Mouse (Mus musculus): ENCODE data around the gene Irx1.
A peak's percentile ranks its signal among the peaks of the same experiment; 100 is the strongest.

Irx1 gene

DNA sequence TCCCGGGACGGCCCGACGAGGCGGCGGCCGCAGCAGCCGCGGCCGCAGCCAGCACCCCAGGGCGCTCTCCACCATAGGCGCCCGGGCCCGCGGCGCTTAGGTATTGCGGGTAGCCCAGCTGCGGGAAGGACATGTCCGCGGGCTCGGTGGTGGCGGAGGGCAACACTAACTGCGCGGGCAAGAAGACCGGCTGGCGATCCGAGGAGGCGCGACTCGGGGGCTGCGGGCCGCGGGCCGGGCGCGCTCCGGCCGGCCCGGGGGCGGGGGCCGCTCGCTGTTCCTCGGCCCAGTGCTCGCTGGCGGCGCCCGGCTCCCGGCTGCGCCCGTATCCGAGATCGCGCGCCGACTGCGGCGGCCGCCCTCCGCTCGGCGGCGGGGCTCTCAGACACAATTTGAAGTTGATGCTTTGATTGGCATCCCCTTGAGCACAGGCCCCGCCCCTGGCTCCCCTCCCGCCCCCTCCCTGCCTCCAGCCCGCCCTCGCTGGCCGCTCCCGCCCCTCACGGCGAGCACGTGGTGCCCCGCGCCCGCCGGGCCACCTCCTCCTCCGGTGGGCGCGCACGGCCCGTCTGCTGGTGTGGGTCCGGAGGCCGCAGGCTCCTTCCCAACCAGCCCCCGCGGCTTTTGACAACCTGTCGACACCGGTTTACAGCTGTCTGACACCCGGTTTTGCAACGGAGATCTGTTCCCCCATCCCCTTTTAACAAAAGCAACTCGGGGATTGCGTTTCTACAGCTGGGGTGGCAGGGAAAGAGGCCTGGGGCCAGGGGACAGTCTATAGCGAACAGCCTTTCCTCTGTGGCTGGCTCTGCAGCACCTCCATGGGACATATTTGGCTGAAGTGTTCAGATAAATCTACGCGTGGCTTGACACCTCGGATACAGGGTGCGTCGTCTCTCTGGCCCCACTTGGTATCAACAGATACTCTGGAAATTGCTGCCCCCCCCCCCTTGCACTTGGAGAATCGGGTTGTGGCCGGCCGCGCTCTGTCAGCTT lies at the start of gene Irx1:
TSS of gene Irx1 (minus strand) at position 368 of the 996 bp plus-strand sequence.
- DNase-seq: no peak

- DNase-seq: no peak
Measured at GRCm38 (mm10) chr13:71979932-71980655, 16.6 kb upstream of the Irx1 start.

GRCm38 (mm10) chr13:71975753-71976152 lies 12.2 kb upstream of the Irx1 start:
- DNase-seq: no peak

GRCm38 (mm10) chr13:71968286-71968685 lies 4.8 kb upstream of the Irx1 start:
- no peak for DNase-seq

GRCm38 (mm10) chr13:71967341-71968250 lies 4.1 kb upstream of the Irx1 start:
- DNase-seq: no peak

- DNase-seq: no peak
Measured at GRCm38 (mm10) chr13:71966631-71967030, 3.1 kb upstream of the Irx1 start.

DNA sequence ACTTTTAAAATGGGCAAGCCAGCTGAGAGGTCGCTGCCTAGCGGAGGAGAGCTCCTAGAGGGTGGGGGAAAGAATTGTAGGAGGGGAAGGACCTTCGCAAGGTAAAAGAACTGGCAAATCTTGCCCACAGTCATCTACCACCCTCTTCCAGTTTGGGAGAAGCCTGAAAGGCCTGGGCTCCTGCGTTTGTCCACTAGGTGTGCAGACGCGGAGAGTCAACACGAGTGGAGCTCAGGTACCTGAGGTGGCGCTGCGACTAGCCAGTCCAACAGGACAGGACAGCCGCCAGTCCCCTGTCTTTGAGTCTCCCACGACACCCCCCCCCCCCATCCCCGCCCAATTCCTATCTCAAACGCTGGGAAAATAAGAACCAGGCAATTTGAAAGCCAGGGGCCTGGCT lies 843 bp upstream of the Irx1 start:
- DNase-seq: peak in 1 of 2 experiments; percentile 44

DNA sequence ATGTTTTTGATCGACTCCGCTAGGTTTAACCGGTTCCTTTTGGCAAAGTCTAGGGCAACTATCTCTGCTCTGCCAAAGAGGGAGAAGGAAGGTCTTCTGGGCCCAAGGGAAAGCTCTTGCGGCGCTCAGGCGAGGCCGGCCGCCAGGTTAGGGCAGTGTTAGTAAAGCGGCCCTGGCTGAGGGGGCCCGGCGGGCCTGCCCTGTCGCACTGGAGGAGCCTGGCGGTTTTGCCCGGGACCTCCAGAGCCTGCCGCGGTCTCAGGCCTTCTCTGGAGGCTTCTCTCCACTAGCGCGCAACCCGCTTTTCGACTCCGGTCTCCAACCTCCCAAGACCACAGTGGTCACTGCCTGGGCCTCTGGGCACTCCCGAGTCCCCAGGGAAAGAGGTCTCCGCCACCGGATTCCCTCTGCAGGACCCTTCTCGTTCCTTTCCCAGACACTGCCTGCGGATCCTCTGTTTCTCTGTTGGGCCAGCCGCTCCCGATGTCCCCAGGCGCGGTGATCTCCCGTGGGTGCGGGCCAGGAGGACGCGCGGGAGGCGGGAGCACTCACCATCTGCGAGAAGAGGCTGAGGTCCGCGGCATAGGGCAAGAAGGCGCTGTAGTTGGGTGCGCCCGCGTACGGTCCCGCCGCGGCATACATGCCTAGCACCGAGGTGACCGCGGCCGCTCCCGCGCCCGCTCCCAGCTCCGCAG lies 715 bp downstream of the Irx1 start:
- DNase-seq: no peak

DNA sequence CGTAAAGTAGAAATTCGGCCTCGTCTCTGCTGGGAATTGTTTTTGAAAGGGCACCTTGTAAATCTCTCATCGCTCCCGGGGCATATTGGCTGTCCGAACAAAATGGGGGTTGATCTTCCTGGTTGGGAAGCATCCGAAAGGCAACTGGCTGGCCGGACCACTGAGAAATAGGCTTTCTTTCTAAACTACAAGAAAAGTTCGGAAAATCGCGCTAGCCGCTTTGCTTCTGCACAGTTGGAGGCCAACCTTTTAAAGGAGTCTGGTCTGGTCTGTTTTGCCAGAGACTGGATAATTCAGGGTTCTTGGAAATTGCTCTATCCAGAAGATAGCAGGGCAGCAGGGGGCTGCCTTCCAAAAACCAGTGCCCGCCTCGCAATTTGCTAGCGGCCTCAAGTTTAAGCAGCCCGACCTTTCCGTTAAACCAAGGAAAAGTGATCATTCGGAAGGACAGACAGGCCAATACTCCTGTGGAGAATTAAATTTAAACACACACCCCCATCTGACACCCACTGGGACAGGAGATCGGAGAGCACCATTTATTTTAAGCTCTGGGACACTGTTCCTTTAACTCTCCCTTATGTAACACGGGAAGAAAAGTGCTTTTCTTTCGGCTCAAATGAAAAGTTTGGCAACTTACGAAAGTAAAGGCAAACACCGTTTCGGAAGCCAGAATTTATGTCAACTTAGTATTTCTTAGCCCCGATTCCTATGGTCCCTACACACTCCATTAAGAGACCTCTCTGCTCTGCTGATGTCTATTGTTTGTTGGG lies 1.4 kb downstream of the Irx1 start:
- no peak for DNase-seq

DNA sequence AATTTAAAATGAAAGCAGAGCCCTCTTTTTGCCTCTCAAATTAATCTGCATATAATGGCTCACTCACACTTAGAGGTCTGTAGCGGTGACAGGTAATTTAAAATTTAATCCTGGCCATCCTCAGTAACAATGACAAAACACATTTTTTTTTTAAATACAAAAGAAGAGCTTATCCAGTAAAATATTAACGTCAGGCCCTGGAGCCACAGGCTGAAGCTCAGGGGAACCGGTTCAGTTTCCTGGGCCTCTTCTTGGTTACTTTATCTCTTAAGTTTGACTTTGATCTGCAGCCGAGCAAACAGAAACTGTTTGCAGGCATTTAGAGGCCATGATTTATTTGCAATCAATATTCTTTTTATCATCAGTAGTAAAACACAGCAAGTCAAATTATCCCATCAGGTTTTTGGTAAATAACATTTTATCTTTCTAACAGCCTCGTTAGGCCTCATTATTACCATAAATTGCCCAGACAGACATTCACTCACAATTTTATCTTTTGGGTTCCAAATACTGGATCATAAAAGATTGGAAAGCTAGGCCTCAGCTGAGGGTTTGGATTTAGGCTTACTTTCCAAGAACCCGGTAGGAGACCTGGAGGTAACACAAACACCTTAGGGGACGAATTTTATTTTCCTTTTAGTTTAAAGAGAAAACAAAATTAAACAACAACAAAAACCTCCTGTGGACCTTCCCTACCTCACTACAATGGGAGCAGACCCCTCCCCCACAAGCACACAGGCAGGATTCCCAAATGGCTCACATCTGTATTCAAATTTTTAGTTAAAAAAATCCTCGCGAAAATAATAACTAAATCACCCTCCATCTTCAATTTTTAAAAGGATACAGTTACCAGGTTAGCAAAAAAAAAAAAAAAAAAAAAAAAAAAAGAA lies 2.4 kb downstream of the Irx1 start:
- no peak for DNase-seq

- DNase-seq: no peak
Measured at GRCm38 (mm10) chr13:71960277-71960672, 3.2 kb downstream of the Irx1 start.

GRCm38 (mm10) chr13:71959361-71960276 lies 3.9 kb downstream of the Irx1 start:
- DNase-seq: no peak

GRCm38 (mm10) chr13:71958651-71959050 lies 4.9 kb downstream of the Irx1 start:
- DNase-seq: no peak

GRCm38 (mm10) chr13:71957811-71958351 lies 5.6 kb downstream of the Irx1 start:
- no peak for DNase-seq

DNA sequence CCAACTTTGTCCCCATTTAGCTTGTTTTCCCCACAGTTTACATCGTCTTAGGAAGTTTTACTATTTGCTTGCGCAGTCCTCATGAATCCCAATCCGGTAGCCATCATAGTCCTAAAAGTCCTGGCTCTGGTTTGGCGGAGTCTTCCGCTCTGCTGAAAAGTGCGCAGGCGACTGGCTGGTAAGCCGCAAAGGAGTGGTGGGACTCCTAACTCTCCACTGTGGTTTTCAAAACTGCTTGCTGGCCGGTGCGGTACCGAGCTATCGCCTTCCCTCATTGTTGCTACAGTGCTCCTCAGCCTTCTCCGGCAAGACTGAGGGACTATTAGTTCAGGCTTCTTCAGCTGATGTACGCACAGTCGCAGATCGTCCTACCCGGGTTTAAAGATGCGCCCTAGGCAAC lies 6.4 kb downstream of the Irx1 start:
- no peak for DNase-seq

DNA sequence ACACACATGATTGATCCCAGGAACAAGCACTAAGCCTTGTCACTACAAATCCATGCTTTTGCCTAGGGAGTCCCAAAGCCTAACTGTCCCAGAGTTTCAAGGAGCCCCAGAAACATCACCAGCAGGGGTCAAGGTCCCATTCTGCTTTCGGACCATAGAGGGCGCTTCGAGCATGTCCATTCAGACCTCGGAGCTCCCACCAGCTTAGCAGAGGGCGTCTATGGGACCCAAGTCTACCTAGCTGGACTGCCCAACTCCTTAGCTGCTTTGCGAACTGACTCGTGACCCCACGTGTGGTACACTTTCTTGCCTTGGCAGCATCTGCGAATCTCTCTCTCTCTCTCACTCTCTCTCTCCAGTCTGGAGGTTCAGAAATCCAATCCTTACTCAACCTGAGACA lies 7.0 kb downstream of the Irx1 start:
- DNase-seq: peak in 1 of 2 experiments; percentile 60

GRCm38 (mm10) chr13:71951966-71952365 lies 11.6 kb downstream of the Irx1 start:
- DNase-seq: no peak

- peak; percentile 60 to 67 for DNase-seq
Measured at GRCm38 (mm10) chr13:71949859-71950258, 13.7 kb downstream of the Irx1 start.

- DNase-seq: no peak
Measured at GRCm38 (mm10) chr13:71910361-71910760, 53.2 kb downstream of the Irx1 start.

Measured in kidney, adult 8-10 months (tissue).